Mouse (Mus musculus): ENCODE results near the gene Vmn1r142.
"Not testable (repeated sequence)": the region's sequence is repeated elsewhere in the genome, so short reads cannot be mapped to it uniquely, and the experiment has no call there.

GRCm38 (mm10) chr7:22163935-22164334 lies at the start of gene Vmn1r142:
- TF ChIP-seq CTCF, POLR2A (IDR thresholded peaks at IDR 0.05; ENCODE audit: extremely low read depth, insufficient read depth, low read length): not testable (repeated sequence)

All from cortical plate, adult 2 months (tissue).